In the genomic region with DNA sequence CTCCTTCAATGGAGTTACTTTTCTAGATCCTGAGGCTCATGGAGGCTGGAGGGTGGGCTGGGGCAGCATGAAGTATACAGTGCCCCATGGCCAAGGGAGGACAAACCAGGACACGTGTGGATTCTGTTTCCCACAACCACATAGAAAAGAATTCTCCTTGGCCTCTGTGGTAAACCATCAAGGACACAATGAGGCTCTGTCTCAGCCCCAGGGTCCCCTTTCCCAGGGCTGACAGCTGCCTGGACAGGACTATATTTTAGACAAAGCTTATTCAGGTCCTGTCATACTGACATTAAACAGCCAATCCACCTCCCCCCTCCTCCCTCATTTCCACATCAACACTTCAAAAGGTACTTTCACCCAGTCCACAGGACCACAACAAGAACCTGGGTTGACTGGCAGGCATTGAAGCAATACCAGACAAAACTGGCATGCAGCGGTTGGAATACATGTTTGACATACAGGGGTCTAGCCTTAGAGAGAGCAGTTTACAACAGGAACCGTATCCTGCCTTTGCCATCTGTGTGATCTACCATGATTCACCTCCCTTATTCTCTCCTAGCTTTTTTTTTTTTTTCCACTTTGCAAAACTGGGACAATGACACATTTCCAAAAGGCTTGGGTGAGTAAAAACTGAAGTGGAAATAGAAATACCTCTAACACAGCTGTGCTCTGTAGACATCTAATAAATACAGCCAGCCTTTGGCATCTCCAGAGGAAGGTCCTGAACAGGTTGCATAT, we compare ENCODE assay signal across 18 mouse cellular contexts. TPM values are rescaled to one million over a fixed set of nuclear protein-coding genes. Genes with fewer than 3 reads are reported as not detected.
DNase-seq lines count a peak whose midpoint lies in the region; ATAC-seq and TF ChIP-seq lines count a peak whose summit lies in the region.
"Had no signal": no experiment of that assay in that cellular context is flagged by ENCODE, and none has a peak within 500 bp of the region (broad histone marks: within the 10 kb centered on the region; RNA-seq: fewer than 3 reads in every experiment).

No protein-coding gene starts in this region.

- intact Hi-C loops in left cerebral cortex, postnatal 4 days (cut with DNase I), result no loop called here

- H3K4me1 ChIP-seq in hindbrain, embryonic 11.5 days (replicated peaks; ENCODE audit: control insufficient read depth, insufficient read depth, low read length), result no peaks in the 10 kb centered on the region
- H3K4me1 ChIP-seq in hindbrain, embryonic 12.5 days, result 0 out of 2 replicates have a peak, but pooled peaks cover 3% of the 10 kb centered on the region
- no peaks in the 10 kb centered on the region for H3K4me1 ChIP-seq in neural tube, embryonic 12.5 days
- H3K4me1 ChIP-seq in neural tube, embryonic 15.5 days, result no peaks in the 10 kb centered on the region
- H3K4me1 ChIP-seq in forebrain, postnatal 0 days (ENCODE audit: insufficient read depth), result no peaks in the 10 kb centered on the region
- no peaks in the 10 kb centered on the region for H3K4me1 ChIP-seq in midbrain, embryonic 15.5 days
- H3K4me1 ChIP-seq: embryonic facial prominence, embryonic 15.5 days; neural tube, embryonic 13.5 days had no signal

- no peak for TF ChIP-seq CTCF in forebrain, postnatal 0 days (IDR thresholded peaks at IDR 0.05; ENCODE audit: low read depth)

- no peak overlapping the region for H3K4me3 ChIP-seq in hindbrain, embryonic 11.5 days (ENCODE audit: low read depth, low read length)
- no peak overlapping the region for H3K4me3 ChIP-seq in hindbrain, embryonic 12.5 days
- H3K4me3 ChIP-seq in neural tube, embryonic 12.5 days, result no peak overlapping the region
- H3K4me3 ChIP-seq in neural tube, embryonic 15.5 days (replicated peaks), result no peak overlapping the region
- H3K4me3 ChIP-seq in forebrain, postnatal 0 days (ENCODE audit: low read depth, low read length), result no peak overlapping the region
- no peak overlapping the region for H3K4me3 ChIP-seq in midbrain, embryonic 15.5 days
- H3K4me3 ChIP-seq: embryonic facial prominence, embryonic 15.5 days; neural tube, embryonic 13.5 days had no signal

- ATAC-seq in hindbrain, embryonic 11.5 days (ENCODE audit: low FRiP score), result peak; percentile 20; the same call in 1 of the 2 replicates
- no peak for ATAC-seq in hindbrain, embryonic 12.5 days (ENCODE audit: low FRiP score)
- peak; percentile 21; the same call in 1 of the 2 replicates for ATAC-seq in neural tube, embryonic 12.5 days (ENCODE audit: low FRiP score, low read depth)
- ATAC-seq in neural tube, embryonic 15.5 days (ENCODE audit: low FRiP score), result no peak
- ATAC-seq in forebrain, postnatal 0 days, result peak; percentile 49; the same call in 1 of the 2 replicates
- ATAC-seq in midbrain, embryonic 15.5 days (replicated peaks), result 0 out of 2 replicates have a peak, but pooled peaks have one; percentile 48

- no peaks in the 10 kb centered on the region for H3K27me3 ChIP-seq in hindbrain, embryonic 11.5 days (ENCODE audit: control insufficient read depth, insufficient read depth, low read length)
- no peaks in the 10 kb centered on the region for H3K27me3 ChIP-seq in hindbrain, embryonic 12.5 days
- H3K27me3 ChIP-seq in neural tube, embryonic 12.5 days (replicated peaks), result no peaks in the 10 kb centered on the region
- no peaks in the 10 kb centered on the region for H3K27me3 ChIP-seq in neural tube, embryonic 15.5 days (replicated peaks)
- no peaks in the 10 kb centered on the region for H3K27me3 ChIP-seq in forebrain, postnatal 0 days (ENCODE audit: insufficient read depth, low read length)
- H3K27me3 ChIP-seq in midbrain, embryonic 15.5 days (replicated peaks), result no peaks in the 10 kb centered on the region
- H3K27me3 ChIP-seq: embryonic facial prominence, embryonic 15.5 days; neural tube, embryonic 13.5 days had no signal

- no peak overlapping the region for H3K9ac ChIP-seq in hindbrain, embryonic 11.5 days (ENCODE audit: low read depth, low read length)
- no peak overlapping the region for H3K9ac ChIP-seq in hindbrain, embryonic 12.5 days
- H3K9ac ChIP-seq in neural tube, embryonic 12.5 days, result no peak overlapping the region
- H3K9ac ChIP-seq in neural tube, embryonic 15.5 days (replicated peaks), result no peak overlapping the region
- no peak overlapping the region for H3K9ac ChIP-seq in forebrain, postnatal 0 days
- H3K9ac ChIP-seq in midbrain, embryonic 15.5 days, result no peak overlapping the region
- H3K9ac ChIP-seq: embryonic facial prominence, embryonic 15.5 days; neural tube, embryonic 13.5 days had no signal

- no peak for DNase-seq in hindbrain, embryonic 11.5 days (ENCODE audit: low spot score)
- no peak for DNase-seq in forebrain, postnatal 0 days
- DNase-seq in left cerebral cortex, postnatal 4 days, result no peak
- no peak for DNase-seq in gastrocnemius, postnatal 10 days
- DNase-seq: adrenal gland, postnatal 36 days; cerebellum, adult 11 months; heart, postnatal 4 days; kidney, adult 9 months; lung, adult 2 months; thymus, postnatal 25 days had no signal

- no peak overlapping the region for H3K27ac ChIP-seq in hindbrain, embryonic 11.5 days (ENCODE audit: low read depth, low read length)
- H3K27ac ChIP-seq in hindbrain, embryonic 12.5 days, result no peak overlapping the region
- no peak overlapping the region for H3K27ac ChIP-seq in neural tube, embryonic 12.5 days
- no peak overlapping the region for H3K27ac ChIP-seq in neural tube, embryonic 15.5 days (replicated peaks)
- H3K27ac ChIP-seq in forebrain, postnatal 0 days (ENCODE audit: low read depth, low read length), result no peak overlapping the region
- no peak overlapping the region for H3K27ac ChIP-seq in midbrain, embryonic 15.5 days
- H3K27ac ChIP-seq: embryonic facial prominence, embryonic 15.5 days; neural tube, embryonic 13.5 days had no signal

- no peaks in the 10 kb centered on the region for H3K9me3 ChIP-seq in hindbrain, embryonic 11.5 days (ENCODE audit: control insufficient read depth, low read length)
- no peaks in the 10 kb centered on the region for H3K9me3 ChIP-seq in hindbrain, embryonic 12.5 days (replicated peaks)
- H3K9me3 ChIP-seq in neural tube, embryonic 12.5 days, result no peaks in the 10 kb centered on the region
- H3K9me3 ChIP-seq in neural tube, embryonic 15.5 days (replicated peaks), result no peaks in the 10 kb centered on the region
- H3K9me3 ChIP-seq in forebrain, postnatal 0 days (ENCODE audit: low read length), result no peaks in the 10 kb centered on the region
- H3K9me3 ChIP-seq in midbrain, embryonic 15.5 days, result no peaks in the 10 kb centered on the region
- H3K9me3 ChIP-seq: embryonic facial prominence, embryonic 15.5 days; G1E; neural tube, embryonic 13.5 days had no signal

- H3K36me3 ChIP-seq in hindbrain, embryonic 11.5 days (ENCODE audit: control insufficient read depth, insufficient read depth, low read length), result no peaks in the 10 kb centered on the region
- H3K36me3 ChIP-seq in hindbrain, embryonic 12.5 days, result no peaks in the 10 kb centered on the region
- no peaks in the 10 kb centered on the region for H3K36me3 ChIP-seq in neural tube, embryonic 12.5 days
- H3K36me3 ChIP-seq in neural tube, embryonic 15.5 days, result no peaks in the 10 kb centered on the region
- no peaks in the 10 kb centered on the region for H3K36me3 ChIP-seq in forebrain, postnatal 0 days (ENCODE audit: insufficient read depth)
- H3K36me3 ChIP-seq in midbrain, embryonic 15.5 days (replicated peaks), result no peaks in the 10 kb centered on the region
- H3K36me3 ChIP-seq: embryonic facial prominence, embryonic 15.5 days; G1E; neural tube, embryonic 13.5 days had no signal

- 59% methylated on average over 3 of the region's 3 CpGs for WGBS in hindbrain, embryonic 11.5 days
- WGBS in hindbrain, embryonic 12.5 days, result 55% methylated on average over 3 of the region's 3 CpGs
- 54% methylated on average over 3 of the region's 3 CpGs for WGBS in neural tube, embryonic 12.5 days
- WGBS in neural tube, embryonic 15.5 days, result 51% methylated on average over 3 of the region's 3 CpGs
- 36% methylated on average over 3 of the region's 3 CpGs for WGBS in forebrain, postnatal 0 days
- WGBS in midbrain, embryonic 15.5 days, result 46% methylated on average over 3 of the region's 3 CpGs

- no peak overlapping the region for H3K4me2 ChIP-seq in hindbrain, embryonic 11.5 days (replicated peaks; ENCODE audit: low read depth, low read length)
- H3K4me2 ChIP-seq in hindbrain, embryonic 12.5 days (replicated peaks), result no peak overlapping the region
- no peak overlapping the region for H3K4me2 ChIP-seq in neural tube, embryonic 12.5 days (replicated peaks)
- H3K4me2 ChIP-seq in neural tube, embryonic 15.5 days, result no peak overlapping the region
- H3K4me2 ChIP-seq in forebrain, postnatal 0 days (ENCODE audit: low read depth), result no peak overlapping the region
- H3K4me2 ChIP-seq in midbrain, embryonic 15.5 days, result no peak overlapping the region
- H3K4me2 ChIP-seq: embryonic facial prominence, embryonic 15.5 days; neural tube, embryonic 13.5 days had no signal

RNA-seq across cellular contexts. Expression of gene Fah, which starts 20.0 kb away (rescaled TPM):
- 3.5 and 4.0 TPM in 2 replicates for polyA plus RNA-seq in hindbrain, embryonic 11.5 days (2014; fragmentation: Nextera tagmentation; extraction: Ambion mirVana)
- 3.8 and 4.3 TPM in 2 replicates for polyA plus RNA-seq in hindbrain, embryonic 12.5 days (2016; fragmentation: Nextera tagmentation; extraction: Ambion mirVana)
- 2.8 and 4.2 TPM in 2 replicates for polyA plus RNA-seq in neural tube, embryonic 12.5 days (2016; fragmentation: Nextera tagmentation; extraction: Ambion mirVana)
- polyA plus RNA-seq in neural tube, embryonic 15.5 days (2015; fragmentation: Nextera tagmentation; extraction: Ambion mirVana), result 12.3 and 12.6 TPM in 2 replicates
- total RNA-seq in forebrain, postnatal 0 days (2014; rRNA removed), result 8.9 and 10.4 TPM in 2 replicates
- 10.6 and 12.2 TPM in 2 replicates for polyA plus RNA-seq in forebrain, postnatal 0 days (2015; fragmentation: Nextera tagmentation; extraction: Ambion mirVana)
- 9.2 and 10.2 TPM in 2 replicates for polyA plus RNA-seq in midbrain, embryonic 15.5 days (2015; fragmentation: Nextera tagmentation; extraction: Ambion mirVana)
- total RNA-seq in left cerebral cortex, postnatal 4 days (2021), result 10 to 100 TPM; 19.0 to 20.6 TPM
- total RNA-seq in gastrocnemius, postnatal 10 days (2021), result 1 to 10 TPM; 2.6 to 3.1 TPM

RNA-seq across cellular contexts. Expression of gene Gm2115, which starts 57.8 kb away (rescaled TPM):
- polyA plus RNA-seq in hindbrain, embryonic 11.5 days (2014; fragmentation: Nextera tagmentation; extraction: Ambion mirVana), result 0.06 and 0.36 TPM in 2 replicates
- polyA plus RNA-seq in hindbrain, embryonic 12.5 days (2016; fragmentation: Nextera tagmentation; extraction: Ambion mirVana), result 0.39 and 0.53 TPM in 2 replicates
- 0.14 and 0.38 TPM in 2 replicates for polyA plus RNA-seq in neural tube, embryonic 12.5 days (2016; fragmentation: Nextera tagmentation; extraction: Ambion mirVana)
- polyA plus RNA-seq in neural tube, embryonic 15.5 days (2015; fragmentation: Nextera tagmentation; extraction: Ambion mirVana), result 3.8 and 4.2 TPM in 2 replicates
- 0.71 and 0.85 TPM in 2 replicates for total RNA-seq in forebrain, postnatal 0 days (2014; rRNA removed)
- 0.44 and 0.50 TPM in 2 replicates for polyA plus RNA-seq in forebrain, postnatal 0 days (2015; fragmentation: Nextera tagmentation; extraction: Ambion mirVana)
- polyA plus RNA-seq in midbrain, embryonic 15.5 days (2015; fragmentation: Nextera tagmentation; extraction: Ambion mirVana), result 0.86 and 1.0 TPM in 2 replicates
- 1 to 10 TPM in 1 of 2 experiments, under 1 TPM in 1; 0.82 to 1.1 TPM for total RNA-seq in left cerebral cortex, postnatal 4 days (2021)
- total RNA-seq in gastrocnemius, postnatal 10 days (2021), result under 1 TPM; 0.59 to 0.65 TPM
- total RNA-seq: megakaryocyte progenitor cell, adult 5-6 weeks had no signal
- polyA plus RNA-seq: G1E had no signal

Comparison
In these comparisons a context has a peak if more than half of its experiments do, and no peak if none do; other contexts are left out.
1. ATAC-seq: peak in hindbrain, embryonic 11.5 days (single experiment), neural tube, embryonic 12.5 days (single experiment), forebrain, postnatal 0 days (single experiment) and midbrain, embryonic 15.5 days (single experiment); none in hindbrain, embryonic 12.5 days (single experiment) and neural tube, embryonic 15.5 days (single experiment).